Mouse (Mus musculus) kidney, adult 8-10 months (tissue): ENCODE measurements around the gene Cpt1b.
A peak's percentile ranks its signal among the peaks of the same experiment; 100 is the strongest.
"Not testable (repeated sequence)": the region's sequence is repeated elsewhere in the genome, so short reads cannot be mapped to it uniquely, and the experiment has no call there.

Source experiments
- DNase-seq, 2 experiments: peaks; one replicate each; pipeline ENCODE4 v3.0.0; 2022

The Cpt1b gene

DNA sequence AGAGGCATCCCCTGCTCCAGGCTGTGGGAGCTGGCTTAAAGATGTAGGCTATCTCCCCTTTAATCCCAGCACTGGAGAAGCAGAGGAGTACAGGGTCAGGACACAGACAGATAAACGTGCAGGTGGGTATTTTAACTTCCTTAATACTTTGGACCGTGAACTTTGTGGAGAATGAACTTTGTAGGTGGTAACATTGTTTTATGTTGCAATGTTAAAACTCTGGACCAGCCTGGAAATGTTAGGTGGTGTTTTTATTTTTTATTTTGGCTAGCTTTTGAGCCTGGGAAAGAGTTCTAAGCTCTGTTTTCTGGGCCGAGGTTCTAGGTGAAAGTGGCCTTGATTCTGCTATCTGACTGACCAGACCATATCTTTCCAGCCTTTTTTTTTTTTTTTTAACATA, 5.6 kb upstream of the Cpt1b start:
- DNase-seq, result no peak

DNA sequence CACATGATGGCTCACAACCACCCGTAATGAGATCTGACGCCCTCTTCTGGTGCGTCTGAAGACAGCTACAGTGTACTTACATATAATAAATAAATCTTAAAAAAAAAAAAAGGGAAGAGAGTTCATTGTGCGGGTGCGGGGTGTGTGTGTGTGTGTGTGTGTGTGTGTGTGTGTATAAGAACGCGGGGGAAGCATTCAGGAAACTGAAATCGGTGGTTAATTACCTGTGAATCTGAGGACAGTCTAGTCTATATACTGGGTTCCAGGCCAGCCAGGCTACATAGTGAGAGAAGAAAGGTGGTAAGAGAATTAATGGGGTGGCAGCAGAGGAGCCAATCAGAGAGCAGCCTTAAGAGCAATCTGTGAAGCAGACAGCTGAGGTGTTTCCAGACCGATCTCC, 5.1 kb upstream of the Cpt1b start:
- not testable (repeated sequence) for DNase-seq

- DNase-seq, result no peak
These were observed 4.7 kb upstream of the Cpt1b start for GRCm38 (mm10) chr15:89430341-89430740.

- peak; percentile 93 to 94 for DNase-seq
These were observed 3.9 kb upstream of the Cpt1b start, which contains the start of the genes C730034F03Rik, Gm44502 and Chkb for GRCm38 (mm10) chr15:89429352-89430221. Gene C730034F03Rik, plus strand, starts transcription at chr15:89429589. Gene Gm44502, minus strand, starts transcription at chr15:89429696. Gene Chkb, minus strand, starts transcription at chr15:89429908.

DNA sequence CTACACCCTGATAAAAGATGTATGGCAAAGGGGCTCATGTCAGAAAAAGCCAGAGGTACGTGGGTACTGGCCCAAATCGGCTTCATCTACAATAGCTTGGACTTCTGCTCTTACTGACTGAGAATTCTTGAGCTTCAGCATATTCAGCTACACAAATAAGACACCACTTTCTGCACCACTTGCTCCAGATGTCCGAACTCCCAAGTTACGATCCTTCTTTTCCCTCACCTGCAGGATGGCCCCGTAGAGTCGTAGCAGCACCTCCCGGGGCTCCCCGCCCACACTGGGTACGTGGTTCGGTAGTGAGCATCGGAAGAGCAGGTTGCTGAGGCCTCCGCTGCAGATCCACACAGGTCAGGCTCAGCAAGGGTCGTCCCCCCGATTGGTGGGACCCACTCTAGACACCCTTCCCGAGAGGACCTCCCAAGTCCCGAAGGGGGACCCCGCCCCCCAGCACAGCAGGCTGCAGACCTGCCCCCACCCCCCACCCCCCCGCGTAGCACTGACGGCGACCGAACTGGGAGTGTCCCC, 3.2 kb upstream of the Cpt1b start:
- no peak for DNase-seq

DNA sequence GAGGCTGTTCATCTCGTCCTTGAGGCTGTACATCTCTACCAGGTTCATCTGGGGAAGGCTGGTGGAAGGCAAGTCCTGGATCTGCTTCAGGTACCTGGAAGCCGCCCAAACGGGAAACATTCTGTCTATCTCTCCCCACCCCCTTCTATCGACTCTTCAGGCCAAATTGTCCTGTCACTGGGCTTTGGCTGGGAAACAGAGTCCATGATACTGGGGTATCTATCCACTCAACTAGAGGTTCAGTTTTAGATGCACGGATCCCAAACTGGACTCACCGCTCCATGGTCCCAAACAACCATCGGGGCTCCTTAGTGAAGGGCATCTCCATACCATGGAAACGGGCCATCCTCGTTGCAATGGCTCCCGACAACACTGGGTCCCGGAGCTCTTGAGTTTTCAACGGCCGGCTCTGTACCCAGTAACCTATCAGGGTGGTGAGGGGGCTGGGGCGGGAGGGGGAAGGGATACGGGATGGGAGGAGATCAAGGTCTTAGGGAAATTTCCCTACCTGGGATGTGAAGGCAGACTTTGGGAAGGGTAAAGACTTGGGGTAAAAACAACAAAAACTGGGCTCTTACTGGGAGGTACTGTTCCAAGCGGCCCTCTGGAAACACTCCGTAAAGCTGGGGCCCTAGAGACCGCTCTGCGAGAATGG, 2.6 kb upstream of the Cpt1b start:
- DNase-seq, result no peak

- DNase-seq, result no peak
These were observed 1.1 kb upstream of the Cpt1b start for GRCm38 (mm10) chr15:89426716-89427115.

- DNase-seq, result no peak
These were observed 1.0 kb downstream of the Cpt1b start for GRCm38 (mm10) chr15:89424621-89425020.

GRCm38 (mm10) chr15:89421938-89422337, 3.7 kb downstream of the Cpt1b start:
- DNase-seq, result no peak

GRCm38 (mm10) chr15:89415282-89415681, 10.4 kb downstream of the Cpt1b start:
- no peak for DNase-seq

GRCm38 (mm10) chr15:89410118-89410517, 15.5 kb downstream of the Cpt1b start, which contains the start of gene Syce3:
Gene Syce3, minus strand, starts transcription at chr15:89410503.
- DNase-seq, result no peak

GRCm38 (mm10) chr15:89406691-89407090, 19.0 kb downstream of the Cpt1b start:
- no peak for DNase-seq

DNA sequence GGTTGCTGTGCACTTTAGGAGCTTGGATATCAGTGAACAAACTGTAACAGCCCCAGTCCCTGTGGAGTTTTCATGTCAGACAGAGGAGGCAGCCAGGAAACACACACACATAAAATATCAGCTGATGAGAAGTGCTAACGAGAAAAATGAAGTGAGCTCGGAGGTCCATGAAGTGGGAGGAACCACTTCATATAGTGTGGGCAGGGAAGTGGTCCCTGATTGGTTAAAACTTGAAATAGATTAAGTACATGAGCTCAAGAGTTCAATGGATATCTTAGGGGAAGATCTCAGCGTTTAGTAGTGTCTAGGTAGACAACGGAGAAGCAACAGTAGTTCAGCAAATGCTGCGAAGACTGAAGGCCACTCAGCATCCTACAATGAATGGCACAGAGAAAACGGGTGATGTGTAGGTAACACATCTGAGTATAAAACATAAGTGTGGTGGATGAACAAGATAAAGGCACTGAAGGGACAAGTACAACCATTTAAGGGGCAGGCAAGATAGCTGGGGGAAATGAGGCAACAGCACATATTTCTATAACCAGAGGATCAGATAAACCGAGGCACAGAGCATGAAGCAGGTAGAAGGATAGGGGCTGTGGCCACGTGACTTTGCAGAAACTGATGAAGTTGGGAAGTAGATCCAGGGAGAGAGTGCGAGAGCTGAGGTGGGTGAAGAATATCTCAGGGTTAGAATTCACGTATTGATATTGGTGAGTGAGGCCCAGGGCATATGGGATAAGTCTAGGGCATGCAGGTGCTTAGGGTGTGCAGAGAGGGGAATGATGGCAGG, 20.6 kb downstream of the Cpt1b start:
- no peak for DNase-seq

DNA sequence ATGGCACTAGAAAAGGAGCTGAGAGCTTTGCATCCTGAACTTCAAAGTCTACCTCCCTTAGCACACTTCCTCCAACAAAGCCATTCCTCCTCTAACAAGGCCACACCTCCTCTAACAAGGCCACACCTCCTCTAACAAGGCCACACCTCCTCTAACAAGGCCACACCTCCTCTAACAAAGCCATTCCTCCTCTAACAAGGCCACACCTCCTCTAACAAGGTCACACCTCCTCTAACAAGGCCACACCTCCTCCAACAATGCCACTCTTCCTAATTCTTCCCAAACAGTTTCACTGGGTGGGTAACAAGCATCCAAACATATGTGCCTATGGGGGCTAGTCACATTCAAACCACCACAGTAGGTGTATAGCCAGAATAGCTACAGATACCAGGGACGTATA, 23.2 kb downstream of the Cpt1b start:
- no peak for DNase-seq

- no peak for DNase-seq
These were observed 25.9 kb downstream of the Cpt1b start for GRCm38 (mm10) chr15:89399716-89400115.

GRCm38 (mm10) chr15:89398146-89398545, 27.5 kb downstream of the Cpt1b start:
- no peak for DNase-seq

DNA sequence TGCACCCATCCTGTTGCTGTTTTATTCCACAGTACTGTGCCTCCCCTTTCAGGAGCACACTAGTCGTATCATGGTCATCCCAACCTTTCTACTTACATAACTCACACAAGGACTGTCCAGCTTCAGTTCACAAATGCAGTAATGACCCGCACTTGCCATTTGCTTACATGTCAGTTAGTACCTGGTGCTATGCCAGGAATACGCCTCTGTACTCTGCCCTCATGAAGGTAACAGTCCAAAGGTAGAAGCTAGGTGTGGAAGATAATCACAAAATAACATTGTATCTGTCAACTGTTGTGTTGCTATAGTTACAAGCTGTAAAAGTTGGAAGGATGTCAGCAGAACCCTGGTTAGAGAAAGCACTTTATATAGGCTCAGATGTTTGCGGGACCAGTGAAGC, 28.8 kb downstream of the Cpt1b start:
- peak; percentile 47 to 77 for DNase-seq

GRCm38 (mm10) chr15:89390081-89390480, 35.6 kb downstream of the Cpt1b start:
- DNase-seq, result no peak

DNA sequence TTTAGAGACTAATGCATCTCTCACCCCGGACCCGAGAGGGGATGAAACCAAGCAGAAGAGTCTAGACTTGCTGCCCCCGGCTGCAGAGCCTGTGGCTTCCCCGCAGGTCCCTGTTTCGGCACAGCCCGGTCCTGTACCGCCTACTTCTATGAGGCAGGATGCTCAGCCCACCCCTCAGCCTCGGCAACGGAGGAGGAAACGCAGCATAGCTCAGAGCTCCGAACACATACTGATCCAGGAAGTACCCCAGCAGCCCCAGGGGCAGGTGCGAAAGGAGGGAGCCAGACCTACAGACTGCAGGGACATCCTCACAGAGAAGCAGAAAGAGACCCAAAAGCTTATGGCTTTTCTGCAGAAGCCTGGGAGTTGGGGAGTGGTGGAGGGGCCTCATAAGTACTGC, 38.5 kb downstream of the Cpt1b start:
- no peak for DNase-seq

GRCm38 (mm10) chr15:89384617-89385016, 41.0 kb downstream of the Cpt1b start, which contains the start of gene Klhdc7b:
Gene Klhdc7b, plus strand, starts transcription at chr15:89384917.
- DNase-seq, result no peak

DNA sequence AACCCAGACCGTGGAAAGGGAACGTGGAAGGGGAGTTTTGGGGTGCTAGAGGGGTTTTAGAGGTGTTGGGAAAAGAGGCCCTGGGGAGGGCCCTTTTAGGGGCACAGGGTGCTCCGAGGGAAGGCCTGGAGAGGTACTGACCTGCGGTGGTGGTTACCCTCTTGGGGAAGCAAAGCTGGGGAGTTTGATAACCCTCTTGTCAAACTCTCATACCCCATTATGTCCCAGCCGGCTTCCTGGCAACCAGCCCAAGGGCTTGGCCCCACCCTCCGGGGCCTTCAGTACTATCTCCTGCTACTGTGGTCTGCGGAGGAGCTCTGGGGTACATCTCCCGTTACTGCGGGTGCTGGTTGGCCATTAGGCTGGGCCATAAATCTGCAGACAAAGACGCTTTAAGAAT, 46.2 kb downstream of the Cpt1b start:
- DNase-seq, result no peak

DNA sequence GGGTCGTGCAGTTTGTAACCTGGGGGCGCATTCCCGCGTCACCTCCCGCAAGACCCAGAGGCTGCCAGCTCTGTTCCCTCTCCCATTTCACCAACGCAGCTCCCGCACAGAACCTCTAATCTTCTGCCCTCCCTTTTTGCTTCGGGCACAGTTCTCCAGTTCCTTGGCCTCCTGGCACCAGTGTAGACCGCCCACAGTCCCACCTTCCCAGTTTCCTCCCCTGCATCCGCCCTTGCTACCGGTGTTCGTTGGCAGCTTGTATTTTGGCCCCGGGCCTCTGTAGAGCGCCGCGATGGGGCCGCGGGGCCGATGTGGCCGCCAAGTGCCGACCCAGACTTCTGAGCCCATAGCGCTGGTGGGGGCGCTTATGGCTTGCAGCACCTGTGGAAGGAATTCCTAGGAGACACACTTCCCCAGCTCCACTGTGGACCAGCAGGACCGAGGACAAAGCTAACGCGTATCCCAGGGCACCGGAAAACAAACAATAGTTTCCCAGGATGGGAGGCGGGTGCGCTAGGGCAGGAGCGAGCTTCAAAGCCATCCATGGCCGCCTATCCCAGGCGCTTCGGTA, 46.7 kb downstream of the Cpt1b start, which contains the start of gene Odf3b:
Odf3b (minus strand) TSS at position 452 of the 571 bp plus-strand sequence.
- DNase-seq, result peak in 1 of 2 experiments; percentile 26
